Mouse (Mus musculus) common myeloid progenitor, adult 5-6 weeks (primary cell): ENCODE measurements around the gene Arhgef2. TPM values are rescaled to one million over a fixed set of nuclear protein-coding genes. Genes with fewer than 3 reads are reported as not detected.

Experiments
- ATAC-seq: replicated peaks from 2 replicates; pipeline ENCODE4 v1.8.0; 2016; ENCODE audit warnings: low read depth, mild to moderate bottlenecking, moderate TSS enrichment, inconsistent platforms; ENCODE audit not compliant: poor library complexity, severe bottlenecking
- total RNA-seq: library from RNA; stranded (forward); fragments of 200-1000, 187-1606 nt; gene quantifications from 2 replicates; pipeline ENCODE4 v1.2.3, GENCODE M21; 2017

The Arhgef2 gene
- total RNA-seq, 1 experiment from 2014 or later = 93.1 TPM

- no peak for ATAC-seq
Observed at GRCm38 (mm10) chr3:88619113-88620097, 13.6 kb downstream of the Arhgef2 start.

GRCm38 (mm10) chr3:88620146-88620991, 14.6 kb downstream of the Arhgef2 start:
- peak; percentile 6 for ATAC-seq

GRCm38 (mm10) chr3:88620992-88621536, 15.3 kb downstream of the Arhgef2 start:
- ATAC-seq = peak; percentile 55

- no peak for ATAC-seq
Observed at GRCm38 (mm10) chr3:88621537-88622112, 15.9 kb downstream of the Arhgef2 start.

- ATAC-seq = no peak
Observed at GRCm38 (mm10) chr3:88622113-88622940, 16.6 kb downstream of the Arhgef2 start.

- ATAC-seq = peak; percentile 36
Observed at GRCm38 (mm10) chr3:88622941-88623345, 17.2 kb downstream of the Arhgef2 start.

GRCm38 (mm10) chr3:88623346-88624135, 17.8 kb downstream of the Arhgef2 start:
- peak; percentile 45 for ATAC-seq

- ATAC-seq = no peak
Observed at GRCm38 (mm10) chr3:88624324-88624723, 18.6 kb downstream of the Arhgef2 start.

- no peak for ATAC-seq
Observed at GRCm38 (mm10) chr3:88624951-88625350, 19.2 kb downstream of the Arhgef2 start.

- no peak for ATAC-seq
Observed at GRCm38 (mm10) chr3:88625531-88625930, 19.8 kb downstream of the Arhgef2 start.

GRCm38 (mm10) chr3:88626316-88626715, 20.6 kb downstream of the Arhgef2 start:
- no peak for ATAC-seq

GRCm38 (mm10) chr3:88627114-88627513, 21.3 kb downstream of the Arhgef2 start:
- ATAC-seq = peak; percentile 41

- no peak for ATAC-seq
Observed at GRCm38 (mm10) chr3:88627535-88627934, 21.8 kb downstream of the Arhgef2 start.

GRCm38 (mm10) chr3:88628766-88629165, 23.0 kb downstream of the Arhgef2 start:
- no peak for ATAC-seq

- ATAC-seq = no peak
Observed at GRCm38 (mm10) chr3:88629244-88629643, 23.5 kb downstream of the Arhgef2 start.

- ATAC-seq = no peak
Observed at GRCm38 (mm10) chr3:88630018-88630417, 24.3 kb downstream of the Arhgef2 start.

GRCm38 (mm10) chr3:88630849-88631341, 25.1 kb downstream of the Arhgef2 start:
- ATAC-seq = peak; percentile 49

- ATAC-seq = peak; percentile 34; the same call in 1 of the 2 replicates
Observed at GRCm38 (mm10) chr3:88631921-88632587, 26.3 kb downstream of the Arhgef2 start.
